Mouse (Mus musculus): ENCODE results near the gene Bicra. TPM values are rescaled to one million over a fixed set of nuclear protein-coding genes. Genes with fewer than 3 reads are reported as not detected.

The Bicra gene
- polyA plus RNA-seq, 1 experiment from 2014 or later = 5.0 TPM

DNA sequence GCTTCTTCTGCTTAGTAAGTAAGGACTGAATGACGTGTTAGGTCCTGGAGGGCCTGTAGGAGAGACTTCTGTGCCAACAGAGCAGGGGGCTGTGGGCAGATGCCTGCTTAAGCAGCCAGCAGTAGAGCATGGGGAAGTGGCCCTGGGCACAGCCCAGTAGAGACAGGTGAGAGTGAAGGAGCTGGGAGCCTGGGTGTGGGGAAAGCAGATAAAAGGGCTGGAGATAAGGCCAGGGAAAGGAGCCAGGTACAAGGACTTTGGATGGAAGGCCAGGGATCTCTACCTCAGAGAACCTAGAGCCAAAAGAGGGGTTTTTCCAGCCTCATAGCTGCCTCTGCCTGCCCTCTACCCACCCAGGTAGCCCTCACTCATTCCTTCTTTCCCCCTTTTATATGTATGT lies 14.7 kb downstream of the Bicra start:
- WGBS = 88% methylated on average over 1 of the region's 1 CpGs
- Histone ChIP-seq H3K36me3 (peaks cover 21% of the 10 kb centered on the region), H3K9ac (no peak overlapping the region), H3K4me1 (peaks cover 42% of the 10 kb centered on the region), H3K27ac (replicated peaks) (no peak overlapping the region), H3K27me3 (replicated peaks) (no peaks in the 10 kb centered on the region), H3K4me2 (no peak overlapping the region), H3K4me3 (no peak overlapping the region), H3K9me3 (no peaks in the 10 kb centered on the region)
- ATAC-seq (ENCODE audit: extremely low read depth, insufficient number of reproducible peaks, low FRiP score, low TSS enrichment) = no peak

DNA sequence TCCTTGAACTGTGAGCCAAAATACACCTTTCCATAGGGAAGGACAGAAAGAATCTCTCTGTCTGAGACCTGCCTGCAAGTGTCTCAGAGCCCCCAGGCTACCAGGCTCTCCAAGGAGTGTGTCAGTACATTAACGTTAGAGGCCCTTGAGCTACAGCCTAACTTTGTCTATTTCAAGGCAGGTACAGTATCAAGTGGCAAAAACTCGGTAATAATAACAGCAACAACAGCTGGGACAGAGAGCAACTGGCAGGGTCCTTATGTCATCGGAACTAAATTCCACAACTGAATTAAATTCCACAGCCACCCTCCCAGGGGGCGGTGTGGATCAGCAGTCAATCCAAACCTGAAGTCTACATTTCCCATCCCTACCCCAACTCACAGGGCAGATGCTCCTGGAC lies 16.6 kb downstream of the Bicra start:
- Histone ChIP-seq H3K4me3 (no peak overlapping the region), H3K27ac (replicated peaks) (no peak overlapping the region), H3K9ac (no peak overlapping the region), H3K4me1 (peaks cover 40% of the 10 kb centered on the region), H3K27me3 (replicated peaks) (no peaks in the 10 kb centered on the region), H3K4me2 (no peak overlapping the region), H3K9me3 (no peaks in the 10 kb centered on the region), H3K36me3 (peaks cover 27% of the 10 kb centered on the region)
- 87% methylated on average over 4 of the region's 4 CpGs for WGBS
- ATAC-seq (ENCODE audit: extremely low read depth, insufficient number of reproducible peaks, low FRiP score, low TSS enrichment) = no peak

GRCm38 (mm10) chr7:16028102-16028927 lies 19.4 kb downstream of the Bicra start:
- Histone ChIP-seq H3K36me3 (peaks cover 27% of the 10 kb centered on the region), H3K4me3 (no peak overlapping the region), H3K4me1 (peaks cover 24% of the 10 kb centered on the region), H3K4me2 (no peak overlapping the region), H3K27ac (replicated peaks) (peak overlapping the region; percentile 28; the same call in 1 of the 2 replicates), H3K9me3 (no peaks in the 10 kb centered on the region), H3K9ac (0 out of 2 replicates have a peak overlapping the region, but pooled peaks have one; percentile 19), H3K27me3 (replicated peaks) (no peaks in the 10 kb centered on the region)
- 80% methylated on average over 6 of the region's 6 CpGs for WGBS
- ATAC-seq (ENCODE audit: extremely low read depth, insufficient number of reproducible peaks, low FRiP score, low TSS enrichment) = no peak

- no peak for ATAC-seq (ENCODE audit: extremely low read depth, insufficient number of reproducible peaks, low FRiP score, low TSS enrichment)
Measured at GRCm38 (mm10) chr7:16024603-16025222, 23.0 kb downstream of the Bicra start.

GRCm38 (mm10) chr7:16019256-16020094 lies 28.2 kb downstream of the Bicra start:
- ATAC-seq (ENCODE audit: extremely low read depth, insufficient number of reproducible peaks, low FRiP score, low TSS enrichment) = no peak
- peaks cover 35% of the 10 kb centered on the region for H3K4me1 ChIP-seq
- no peak overlapping the region for H3K4me3 ChIP-seq
- no peak overlapping the region for H3K9ac ChIP-seq
- H3K27ac ChIP-seq (replicated peaks) = peak overlapping the region; percentile 58; the same call in 1 of the 2 replicates
- WGBS = 78% methylated on average over 5 of the region's 5 CpGs
- no peaks in the 10 kb centered on the region for H3K9me3 ChIP-seq
- H3K27me3 ChIP-seq (replicated peaks) = no peaks in the 10 kb centered on the region
- H3K36me3 ChIP-seq = no peaks in the 10 kb centered on the region
- no peak overlapping the region for H3K4me2 ChIP-seq

More at GRCm38 (mm10) chr7:16024603-16025222, 23.0 kb downstream of the Bicra start:
- no peak overlapping the region for H3K4me2 ChIP-seq
- H3K36me3 ChIP-seq = peaks cover 5% of the 10 kb centered on the region; the same call in 1 of the 2 replicates
- WGBS = 86% methylated on average over 8 of the region's 8 CpGs
- H3K27ac ChIP-seq (replicated peaks) = no peak overlapping the region
- no peak overlapping the region for H3K4me3 ChIP-seq
- no peak overlapping the region for H3K9ac ChIP-seq
- H3K4me1 ChIP-seq = peaks cover 37% of the 10 kb centered on the region
- H3K27me3 ChIP-seq (replicated peaks) = no peaks in the 10 kb centered on the region
- no peaks in the 10 kb centered on the region for H3K9me3 ChIP-seq

DNA sequence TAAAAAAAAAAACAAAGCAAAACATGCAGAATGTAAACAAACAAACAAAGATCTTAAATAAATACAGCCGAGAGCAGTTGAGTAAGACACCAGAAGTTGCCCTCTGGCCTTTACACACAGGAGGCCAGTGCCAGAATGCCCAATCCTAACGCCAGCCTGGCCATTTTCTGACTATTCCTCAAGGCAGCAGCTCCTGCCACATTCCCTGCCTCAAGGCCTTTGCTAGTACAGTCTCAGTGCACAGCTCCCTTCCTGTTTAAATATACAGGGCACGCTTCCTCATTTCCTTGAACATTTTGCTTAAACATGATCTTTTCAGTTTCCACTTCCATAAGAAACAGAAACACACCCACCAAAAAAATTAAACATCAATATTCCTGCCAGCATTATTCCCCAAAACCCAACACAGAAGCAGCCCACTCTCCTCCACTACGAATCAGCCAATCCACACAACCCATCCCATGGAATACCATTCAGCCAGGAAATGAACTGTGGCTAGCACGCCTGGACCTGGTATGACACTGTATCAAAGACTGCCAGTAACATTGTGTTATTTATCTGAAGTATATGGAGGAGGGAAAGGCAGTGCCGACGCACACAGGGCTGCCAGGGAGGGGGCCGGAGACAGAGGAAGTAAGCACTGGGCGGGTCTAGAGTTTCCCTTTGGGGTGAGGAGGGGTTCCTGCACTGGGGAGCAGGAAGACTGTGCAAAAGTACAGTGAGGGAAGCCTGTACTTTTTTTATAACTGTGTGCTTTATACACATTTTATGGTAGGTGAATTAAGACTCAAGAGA lies 29.5 kb downstream of the Bicra start:
- peak; percentile 43; the same call in 1 of the 2 replicates for ATAC-seq (ENCODE audit: extremely low read depth, insufficient number of reproducible peaks, low FRiP score, low TSS enrichment)
- H3K4me2 ChIP-seq = no peak overlapping the region
- no peaks in the 10 kb centered on the region for H3K9me3 ChIP-seq
- 0 out of 2 replicates have a peak, but pooled peaks cover under 1% of the 10 kb centered on the region for H3K36me3 ChIP-seq
- H3K27ac ChIP-seq (replicated peaks) = peak overlapping the region; percentile 58
- H3K4me1 ChIP-seq = peaks cover 41% of the 10 kb centered on the region
- no peaks in the 10 kb centered on the region for H3K27me3 ChIP-seq (replicated peaks)
- H3K4me3 ChIP-seq = no peak overlapping the region
- H3K9ac ChIP-seq = no peak overlapping the region
- WGBS = 68% methylated on average over 9 of the region's 9 CpGs

DNA sequence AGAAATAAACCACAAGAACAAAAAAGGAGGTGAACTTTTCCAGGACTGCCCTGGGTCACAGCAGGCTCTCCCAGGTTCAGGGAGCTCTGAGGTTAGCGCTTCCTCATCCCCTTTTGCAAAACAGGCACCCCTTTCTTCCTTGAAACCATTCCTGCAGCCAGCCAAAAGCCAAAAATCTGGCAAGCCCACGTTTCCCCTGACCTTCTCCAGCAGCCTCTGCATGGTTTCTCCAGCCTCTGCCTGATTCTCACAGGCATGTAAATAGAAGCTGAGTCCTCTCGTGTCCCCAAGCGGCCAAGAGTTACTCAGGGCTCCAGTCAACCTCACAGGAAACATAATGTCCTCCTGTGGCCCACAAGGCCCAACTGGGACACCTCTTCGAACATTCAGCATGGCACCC lies 32.3 kb downstream of the Bicra start:
- Histone ChIP-seq H3K4me2 (no peak overlapping the region), H3K4me1 (peaks cover 50% of the 10 kb centered on the region), H3K9ac (no peak overlapping the region), H3K27ac (replicated peaks) (peak overlapping the region; percentile 56), H3K4me3 (no peak overlapping the region), H3K9me3 (no peaks in the 10 kb centered on the region), H3K27me3 (replicated peaks) (no peaks in the 10 kb centered on the region), H3K36me3 (peaks cover 16% of the 10 kb centered on the region; the same call in 1 of the 2 replicates)
- ATAC-seq (ENCODE audit: extremely low read depth, insufficient number of reproducible peaks, low FRiP score, low TSS enrichment) = no peak
- 87% methylated on average over 5 of the region's 5 CpGs for WGBS

GRCm38 (mm10) chr7:16014521-16015175 lies 33.1 kb downstream of the Bicra start:
- no peak for ATAC-seq (ENCODE audit: extremely low read depth, insufficient number of reproducible peaks, low FRiP score, low TSS enrichment)
- H3K9me3 ChIP-seq = no peaks in the 10 kb centered on the region
- H3K27me3 ChIP-seq (replicated peaks) = no peaks in the 10 kb centered on the region
- no peak overlapping the region for H3K4me3 ChIP-seq
- 77% methylated on average over 8 of the region's 8 CpGs for WGBS
- no peak overlapping the region for H3K4me2 ChIP-seq
- peak overlapping the region; percentile 56 for H3K27ac ChIP-seq (replicated peaks)
- no peak overlapping the region for H3K9ac ChIP-seq
- H3K36me3 ChIP-seq = peaks cover 16% of the 10 kb centered on the region; the same call in 1 of the 2 replicates
- peaks cover 51% of the 10 kb centered on the region for H3K4me1 ChIP-seq

DNA sequence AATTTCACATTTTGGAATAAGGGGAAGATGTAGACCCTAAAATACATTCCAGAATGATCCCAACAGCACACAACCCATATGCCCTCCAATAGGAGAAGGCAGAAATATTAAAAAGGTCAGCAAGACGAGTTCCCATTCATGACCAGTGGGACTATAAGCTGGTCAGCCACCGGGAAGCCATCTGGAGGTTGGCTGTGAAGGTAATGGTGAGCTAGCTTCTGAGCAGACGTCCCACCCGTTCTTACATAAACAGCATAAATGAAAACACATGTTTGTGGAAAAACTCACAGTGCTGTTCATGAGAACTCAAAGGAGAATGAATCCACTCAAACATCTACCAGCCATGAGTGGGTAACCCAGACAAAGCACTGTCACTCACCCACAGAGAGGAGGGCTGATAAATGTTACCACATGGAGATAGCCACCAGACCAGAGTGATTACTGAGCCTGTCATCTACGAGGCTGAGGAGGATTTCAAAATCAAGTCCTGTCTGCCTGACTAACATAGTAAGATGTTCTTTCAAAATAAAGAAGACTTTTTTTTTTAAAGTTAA lies 33.9 kb downstream of the Bicra start:
- Histone ChIP-seq H3K9ac (no peak overlapping the region), H3K36me3 (peaks cover 16% of the 10 kb centered on the region; the same call in 1 of the 2 replicates), H3K4me2 (no peak overlapping the region), H3K4me1 (peaks cover 46% of the 10 kb centered on the region), H3K9me3 (no peaks in the 10 kb centered on the region), H3K4me3 (no peak overlapping the region), H3K27ac (replicated peaks) (no peak overlapping the region), H3K27me3 (replicated peaks) (no peaks in the 10 kb centered on the region)
- ATAC-seq (ENCODE audit: extremely low read depth, insufficient number of reproducible peaks, low FRiP score, low TSS enrichment) = no peak
- WGBS = 75% methylated on average over 5 of the region's 5 CpGs

Measured in heart, embryonic 13.5 days (tissue).